Mouse (Mus musculus): Measurements from ENCODE around the gene Dram1. TPM values are rescaled to one million over a fixed set of nuclear protein-coding genes. Genes with fewer than 3 reads are reported as not detected.
A peak's percentile ranks its signal among the peaks of the same experiment; 100 is the strongest.
"Not testable (repeated sequence)": the region's sequence is repeated elsewhere in the genome, so short reads cannot be mapped to it uniquely, and the experiment has no call there.

Gene Dram1
- total RNA-seq, 2 experiments from 2014 or later: 2.9 to 4.2 TPM

DNA sequence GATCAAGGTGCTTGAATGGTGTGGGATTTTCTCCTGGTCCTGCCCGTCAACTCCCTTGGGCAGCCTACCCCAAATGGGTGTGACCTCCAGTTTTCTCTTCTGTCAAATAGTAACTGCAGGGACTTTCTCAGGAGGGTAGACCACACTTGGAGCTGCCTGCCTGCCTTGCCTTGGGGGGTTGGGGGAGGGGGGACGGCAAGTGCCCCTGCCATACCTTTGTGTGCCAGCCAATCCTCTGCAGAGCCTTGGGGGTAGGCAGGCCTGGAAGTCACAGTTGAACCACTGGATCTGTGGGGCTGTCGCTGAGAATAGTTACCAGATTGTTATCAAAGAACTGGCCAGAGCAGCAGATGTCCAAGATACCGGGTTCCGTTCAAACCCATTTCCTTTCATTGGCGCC lies 7.4 kb upstream of the Dram1 start:
- DNase-seq: no peak

- peak in 1 of 2 experiments; percentile 20 for DNase-seq
Observed at GRCm38 (mm10) chr10:88385758-88386157, 6.9 kb upstream of the Dram1 start.

GRCm38 (mm10) chr10:88385290-88385689 lies 6.4 kb upstream of the Dram1 start:
- no peak for DNase-seq

GRCm38 (mm10) chr10:88384081-88384480 lies 5.2 kb upstream of the Dram1 start:
- DNase-seq: peak in 1 of 2 experiments; percentile 39

DNA sequence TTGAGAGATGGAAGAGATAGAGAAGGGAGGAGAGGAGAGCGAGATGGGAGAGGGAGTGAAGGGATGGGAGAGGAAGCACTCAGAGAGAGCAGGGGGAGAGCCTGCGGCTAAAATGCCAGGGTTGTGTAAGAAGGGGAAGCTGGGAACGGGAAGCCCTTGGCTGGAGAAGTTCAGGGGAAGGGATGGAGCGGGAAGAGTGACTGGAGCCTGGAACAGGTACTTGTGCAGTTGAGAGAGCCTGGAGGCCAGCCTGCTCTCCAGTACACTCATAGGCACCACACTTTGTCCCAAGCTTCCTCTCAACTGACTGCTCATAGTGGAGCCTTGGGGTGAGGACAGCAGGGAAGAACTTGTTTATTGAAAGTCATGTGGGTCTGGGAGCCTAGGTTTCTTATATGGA lies 4.6 kb upstream of the Dram1 start:
- DNase-seq: peak in 1 of 2 experiments; percentile 46

DNA sequence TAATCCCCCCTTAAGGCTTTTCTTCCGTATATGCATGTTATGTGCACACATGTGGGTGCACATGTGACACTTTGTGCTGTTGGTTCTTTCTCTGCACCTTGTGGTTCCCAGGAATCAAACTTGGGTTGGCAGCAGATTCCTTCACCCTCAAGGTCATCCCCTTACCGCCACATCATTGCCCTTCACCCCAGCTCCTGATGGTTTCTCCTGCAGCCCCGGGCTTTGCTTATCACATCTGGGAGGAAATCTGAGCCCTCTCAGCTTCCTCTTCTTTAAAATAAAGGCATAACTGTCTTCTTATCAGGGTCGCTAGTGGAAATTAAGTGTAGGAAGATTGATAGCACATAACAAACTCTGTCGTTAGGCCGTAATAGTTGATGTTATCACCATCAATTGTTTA lies 3.1 kb upstream of the Dram1 start:
- no peak for DNase-seq

GRCm38 (mm10) chr10:88381286-88381685 lies 2.4 kb upstream of the Dram1 start:
- DNase-seq: no peak

- DNase-seq: peak; percentile 35 to 43
Observed at GRCm38 (mm10) chr10:88380430-88381060, 1.7 kb upstream of the Dram1 start.

GRCm38 (mm10) chr10:88380002-88380401 lies 1.1 kb upstream of the Dram1 start:
- peak; percentile 82 to 83 for DNase-seq

DNA sequence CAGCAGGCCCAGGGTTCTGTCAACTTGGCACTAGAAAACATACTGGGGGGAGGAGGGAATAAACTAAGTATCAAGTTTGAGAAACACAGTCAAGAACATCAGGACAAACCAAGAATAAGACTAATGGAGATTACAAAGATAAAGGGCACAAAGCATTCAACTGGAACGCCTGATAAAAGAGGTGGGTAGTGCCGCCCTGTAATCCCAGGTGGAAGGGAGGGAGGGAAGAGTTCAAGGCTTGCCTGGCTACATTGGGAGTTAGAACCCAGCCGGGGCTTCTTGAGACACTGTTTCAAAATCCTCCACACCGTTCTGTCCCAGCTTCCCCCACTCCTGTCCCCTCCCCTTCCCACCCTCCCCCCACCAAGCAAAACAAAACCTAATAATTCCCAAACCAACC lies 1.2 kb downstream of the Dram1 start:
- DNase-seq: no peak

- peak; percentile 91 to 97 for DNase-seq
Observed at GRCm38 (mm10) chr10:88376770-88377169, 2.1 kb downstream of the Dram1 start.

GRCm38 (mm10) chr10:88374984-88375383 lies 3.9 kb downstream of the Dram1 start:
- DNase-seq: no peak

GRCm38 (mm10) chr10:88372945-88373344 lies 5.9 kb downstream of the Dram1 start:
- not testable (repeated sequence) for DNase-seq

- DNase-seq: no peak
Observed at GRCm38 (mm10) chr10:88372436-88372835, 6.4 kb downstream of the Dram1 start.

DNA sequence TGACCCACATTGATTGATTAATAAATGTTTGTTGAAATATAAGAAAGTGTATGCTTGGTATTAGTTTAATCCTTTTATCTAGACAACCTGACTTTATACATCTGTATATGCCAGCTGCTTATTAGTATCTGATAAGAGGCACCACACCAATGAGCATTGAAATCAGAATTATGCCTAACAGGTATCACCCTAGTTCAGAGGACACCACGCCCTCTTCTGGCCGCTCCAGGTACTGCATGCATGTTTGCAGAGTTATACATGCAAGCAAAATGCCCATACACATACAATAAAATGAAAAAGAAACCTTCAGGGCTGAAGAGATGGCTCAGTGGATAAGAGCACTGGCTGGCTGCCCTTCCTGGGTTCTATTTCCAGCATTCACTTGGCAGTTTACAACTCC lies 7.1 kb downstream of the Dram1 start:
- DNase-seq: peak in 1 of 2 experiments; percentile 28

- no peak for DNase-seq
Observed at GRCm38 (mm10) chr10:88369233-88369632, 9.6 kb downstream of the Dram1 start.

- no peak for DNase-seq
Observed at GRCm38 (mm10) chr10:88364221-88364620, 14.7 kb downstream of the Dram1 start.

- no peak for DNase-seq
Observed at GRCm38 (mm10) chr10:88362218-88362617, 16.7 kb downstream of the Dram1 start.

- peak; percentile 84 to 87 for DNase-seq
Observed at GRCm38 (mm10) chr10:88356983-88357559, 21.8 kb downstream of the Dram1 start.

DNA sequence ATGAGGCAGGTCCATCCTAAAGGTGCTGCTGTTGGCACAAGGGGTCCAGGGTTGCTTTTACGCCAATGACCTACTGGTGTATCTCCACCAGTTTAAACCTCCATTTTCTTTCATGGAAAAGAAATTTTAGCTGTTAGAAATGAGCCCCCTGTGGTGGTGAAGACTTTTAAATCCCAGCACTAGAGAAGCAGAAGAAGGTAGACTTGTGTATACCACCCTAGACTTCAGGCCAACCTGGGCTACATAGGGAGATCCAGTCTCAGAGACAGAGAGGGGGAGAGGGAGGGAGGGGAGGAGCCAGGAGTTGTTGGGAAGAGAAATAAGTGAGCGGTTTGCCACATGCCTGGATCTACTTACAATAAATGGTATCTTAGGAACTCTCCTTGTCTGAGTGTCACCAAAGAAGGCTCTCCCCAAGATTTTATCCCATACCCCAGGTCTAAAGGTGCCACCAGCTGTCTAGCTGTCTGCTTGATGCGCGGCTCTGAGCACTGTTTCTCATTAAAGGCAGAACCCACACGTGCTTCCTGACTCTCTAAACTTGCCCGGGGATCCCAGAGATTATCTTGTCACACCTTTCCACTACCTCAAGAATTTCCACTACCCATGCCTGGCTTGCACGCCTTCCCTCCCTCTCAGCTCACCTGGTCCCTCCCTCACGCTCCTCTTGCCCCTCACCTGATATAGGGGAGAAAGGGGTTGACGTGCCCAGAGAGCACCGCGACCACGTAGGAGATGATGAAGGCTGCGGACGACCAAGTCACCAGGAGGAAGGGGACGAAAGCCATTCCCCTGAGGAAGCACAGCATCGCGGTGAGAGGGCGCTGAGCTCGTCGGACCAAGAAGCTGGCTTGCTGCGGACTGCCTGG lies 22.5 kb downstream of the Dram1 start:
- no peak for DNase-seq

GRCm38 (mm10) chr10:88354599-88354998 lies 24.3 kb downstream of the Dram1 start:
- DNase-seq: no peak

DNA sequence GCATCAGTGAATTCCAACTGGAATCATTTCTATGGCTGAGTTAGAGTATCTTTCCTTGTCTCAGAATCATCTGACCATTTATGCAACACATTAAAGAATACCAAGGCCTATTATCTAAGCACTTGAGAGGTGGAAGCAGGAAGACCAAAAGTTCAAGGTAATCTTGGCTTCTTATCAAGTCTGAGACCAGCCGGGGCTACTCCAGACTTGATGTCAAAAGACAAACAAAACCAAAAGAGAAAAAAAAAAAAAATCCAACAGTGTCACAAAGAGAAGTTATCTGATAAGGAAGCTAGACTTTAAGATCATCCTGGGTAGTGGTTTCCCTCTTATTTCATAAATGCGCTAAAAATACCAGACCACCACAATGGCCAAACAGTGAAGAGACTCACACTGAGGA lies 26.3 kb downstream of the Dram1 start:
- no peak for DNase-seq

DNA sequence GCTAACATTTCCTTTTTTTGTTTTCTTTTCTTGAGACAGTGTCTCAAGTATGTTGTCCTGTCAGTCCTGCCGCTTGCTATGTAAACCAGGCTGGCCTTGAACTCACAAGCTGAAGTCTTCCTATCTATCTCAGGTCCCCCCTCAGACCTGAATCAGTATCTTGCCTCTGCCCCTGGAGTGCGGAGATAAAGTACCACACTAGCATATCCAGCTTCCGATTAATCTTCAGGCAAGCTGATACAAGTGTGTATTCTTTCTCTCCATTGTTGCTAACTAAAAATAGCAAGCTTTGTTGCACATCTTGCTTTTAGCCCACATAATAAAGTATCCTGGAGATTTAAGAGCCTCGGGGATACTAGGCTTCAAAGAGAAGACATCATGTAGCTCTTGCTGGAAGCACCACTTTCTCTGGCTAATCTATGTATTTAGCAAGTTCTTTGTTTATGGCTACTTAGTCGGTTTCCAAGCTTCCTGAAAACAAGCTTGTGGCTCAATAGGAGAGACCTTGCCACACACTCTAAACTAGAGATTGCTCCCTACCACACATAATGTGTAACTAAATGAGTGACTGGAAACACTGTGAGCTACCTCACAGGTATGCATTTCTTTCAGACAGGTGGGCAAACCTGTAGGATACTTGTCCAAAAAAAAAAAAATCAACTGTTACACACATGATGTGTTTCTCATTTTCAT lies 27.3 kb downstream of the Dram1 start:
- DNase-seq: no peak
